ENCODE assay signal across 24 mouse cellular contexts in the genomic region with DNA sequence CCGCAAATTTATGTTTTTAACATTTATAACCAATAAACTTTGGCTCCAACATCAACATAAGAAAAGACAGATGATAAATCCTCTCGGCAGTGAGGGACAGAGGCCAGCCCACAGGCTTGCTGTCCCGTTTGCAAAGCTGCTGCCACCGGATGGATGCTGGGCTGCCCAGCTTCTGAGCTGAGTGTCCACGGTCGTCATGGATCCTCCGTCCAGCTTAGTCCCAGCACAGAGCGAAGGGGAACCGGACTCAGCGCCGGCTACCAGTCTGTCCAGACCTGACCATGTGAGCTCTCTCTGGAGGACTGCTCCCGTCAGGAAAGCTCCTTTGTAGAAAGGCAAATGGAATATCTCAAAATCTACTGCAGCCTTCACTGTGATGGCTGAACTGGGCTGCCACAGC.
DNase-seq lines count a peak whose midpoint lies in the region; ATAC-seq and TF ChIP-seq lines count a peak whose summit lies in the region.
"Had no signal": no experiment of that assay in that cellular context is flagged by ENCODE, and none has a peak within 500 bp of the region (broad histone marks: within the 10 kb centered on the region; RNA-seq: fewer than 3 reads in every experiment).

No protein-coding gene starts in this region.

- TF ChIP-seq POLR2A in heart, adult 2 months (IDR thresholded peaks at IDR 0.05; ENCODE audit: insufficient read depth, low read depth, low read length) = no peak

- H3K27ac ChIP-seq in heart, embryonic 11.5 days (ENCODE audit: low read depth, low read length) = peak overlapping the region; percentile 51
- H3K27ac ChIP-seq in heart, adult 2 months = no peak overlapping the region
- H3K27ac ChIP-seq in intestine, embryonic 15.5 days = no peak overlapping the region
- no peak overlapping the region for H3K27ac ChIP-seq in intestine, embryonic 16.5 days (ENCODE audit: low read length)
- peak overlapping the region; percentile 54; the same call in 1 of the 2 replicates for H3K27ac ChIP-seq in embryonic facial prominence, embryonic 10.5 days (replicated peaks)
- H3K27ac ChIP-seq: embryonic facial prominence, embryonic 15.5 days; forebrain, embryonic 13.5 days; heart, embryonic 15.5 days; hindbrain, embryonic 14.5 days; limb, embryonic 12.5 days; midbrain, embryonic 15.5 days; neural tube, embryonic 15.5 days had no signal

- no peak for ATAC-seq in heart, embryonic 11.5 days (replicated peaks; ENCODE audit: insufficient number of reproducible peaks, low FRiP score, low TSS enrichment)
- ATAC-seq in intestine, embryonic 15.5 days = no peak
- no peak for ATAC-seq in intestine, embryonic 16.5 days
- ATAC-seq: forebrain, embryonic 13.5 days; midbrain, embryonic 15.5 days had no signal

- no peaks in the 10 kb centered on the region for H3K9me3 ChIP-seq in heart, embryonic 11.5 days (replicated peaks; ENCODE audit: control insufficient read depth, low read length)
- H3K9me3 ChIP-seq in intestine, embryonic 15.5 days = no peaks in the 10 kb centered on the region
- H3K9me3 ChIP-seq in intestine, embryonic 16.5 days (ENCODE audit: control insufficient read depth, low read length) = no peaks in the 10 kb centered on the region
- H3K9me3 ChIP-seq in embryonic facial prominence, embryonic 10.5 days = no peaks in the 10 kb centered on the region
- H3K9me3 ChIP-seq: embryonic facial prominence, embryonic 15.5 days; forebrain, embryonic 13.5 days; heart, embryonic 15.5 days; limb, embryonic 12.5 days; midbrain, embryonic 15.5 days; neural tube, embryonic 15.5 days had no signal

- H3K4me1 ChIP-seq in heart, embryonic 11.5 days (ENCODE audit: control insufficient read depth, insufficient read depth, low read length) = peaks cover 12% of the 10 kb centered on the region
- H3K4me1 ChIP-seq in heart, adult 2 months (ENCODE audit: control insufficient read depth, insufficient read depth, low read length) = no peaks in the 10 kb centered on the region; the same call in 1 of the 2 replicates
- H3K4me1 ChIP-seq in intestine, embryonic 15.5 days (replicated peaks) = peaks cover 14% of the 10 kb centered on the region; the same call in 1 of the 2 replicates
- peaks cover 7% of the 10 kb centered on the region; the same call in 1 of the 2 replicates for H3K4me1 ChIP-seq in intestine, embryonic 16.5 days (ENCODE audit: control insufficient read depth, insufficient read depth, low read length)
- peaks cover 54% of the 10 kb centered on the region for H3K4me1 ChIP-seq in embryonic facial prominence, embryonic 10.5 days
- H3K4me1 ChIP-seq: midbrain, embryonic 15.5 days; neural tube, embryonic 15.5 days had no signal

- H3K9ac ChIP-seq in heart, embryonic 11.5 days (ENCODE audit: low read depth, low read length) = no peak overlapping the region
- H3K9ac ChIP-seq in heart, adult 2 months (ENCODE audit: low read depth, low read length) = no peak overlapping the region
- no peak overlapping the region for H3K9ac ChIP-seq in intestine, embryonic 15.5 days
- H3K9ac ChIP-seq in intestine, embryonic 16.5 days (ENCODE audit: low read depth, low read length) = no peak overlapping the region
- H3K9ac ChIP-seq: embryonic facial prominence, embryonic 15.5 days; forebrain, embryonic 13.5 days; heart, embryonic 15.5 days; hindbrain, embryonic 14.5 days; limb, embryonic 12.5 days; midbrain, embryonic 15.5 days; neural tube, embryonic 15.5 days had no signal

- no peak for TF ChIP-seq CTCF in heart, adult 2 months (IDR thresholded peaks at IDR 0.05)

- H3K27me3 ChIP-seq in heart, embryonic 11.5 days (ENCODE audit: control insufficient read depth, insufficient read depth, low read length) = no peaks in the 10 kb centered on the region
- H3K27me3 ChIP-seq in heart, adult 2 months (ENCODE audit: control insufficient read depth, insufficient read depth, low read length) = no peaks in the 10 kb centered on the region
- H3K27me3 ChIP-seq in intestine, embryonic 15.5 days (replicated peaks) = no peaks in the 10 kb centered on the region
- H3K27me3 ChIP-seq in intestine, embryonic 16.5 days (replicated peaks; ENCODE audit: control insufficient read depth, insufficient read depth, low read length) = no peaks in the 10 kb centered on the region
- H3K27me3 ChIP-seq in embryonic facial prominence, embryonic 10.5 days (replicated peaks; ENCODE audit: low read depth, poor library complexity, severe bottlenecking) = peaks cover 31% of the 10 kb centered on the region
- H3K27me3 ChIP-seq: forebrain, embryonic 13.5 days had no signal

- H3K4me2 ChIP-seq in heart, embryonic 11.5 days = no peak overlapping the region
- H3K4me2 ChIP-seq in intestine, embryonic 15.5 days (replicated peaks) = 0 out of 2 replicates have a peak overlapping the region, but pooled peaks have one; percentile 29
- H3K4me2 ChIP-seq in intestine, embryonic 16.5 days (ENCODE audit: low read depth, low read length) = no peak overlapping the region
- H3K4me2 ChIP-seq: embryonic facial prominence, embryonic 15.5 days; forebrain, embryonic 13.5 days; heart, embryonic 15.5 days; hindbrain, embryonic 14.5 days; limb, embryonic 12.5 days; liver, embryonic 11.5 days; midbrain, embryonic 15.5 days; neural tube, embryonic 15.5 days had no signal

- no peaks in the 10 kb centered on the region for H3K79me2 ChIP-seq in heart, adult 2 months (replicated peaks; ENCODE audit: control insufficient read depth, insufficient read depth, low read length)

- WGBS in heart, embryonic 11.5 days (ENCODE audit: insufficient replicate concordance) = 40% methylated on average over 12 of the region's 12 CpGs
- WGBS in heart, adult 2 months = 25% methylated on average over 12 of the region's 12 CpGs
- WGBS in intestine, embryonic 15.5 days = 36% methylated on average over 12 of the region's 12 CpGs
- 29% methylated on average over 12 of the region's 12 CpGs for WGBS in intestine, embryonic 16.5 days
- WGBS in embryonic facial prominence, embryonic 10.5 days = 75% methylated on average over 12 of the region's 12 CpGs

- H3K36me3 ChIP-seq in heart, embryonic 11.5 days (ENCODE audit: control insufficient read depth, insufficient read depth, low read length) = no peaks in the 10 kb centered on the region
- no peaks in the 10 kb centered on the region for H3K36me3 ChIP-seq in heart, adult 2 months (ENCODE audit: control insufficient read depth, insufficient read depth, low read length)
- H3K36me3 ChIP-seq in intestine, embryonic 15.5 days = no peaks in the 10 kb centered on the region
- H3K36me3 ChIP-seq in intestine, embryonic 16.5 days (ENCODE audit: control insufficient read depth, insufficient read depth, low read length) = no peaks in the 10 kb centered on the region
- H3K36me3 ChIP-seq in embryonic facial prominence, embryonic 10.5 days (replicated peaks) = no peaks in the 10 kb centered on the region
- H3K36me3 ChIP-seq: embryonic facial prominence, embryonic 15.5 days; G1E; heart, embryonic 15.5 days; limb, embryonic 12.5 days; midbrain, embryonic 15.5 days; neural tube, embryonic 15.5 days had no signal

- H3K4me3 ChIP-seq in heart, embryonic 11.5 days (ENCODE audit: low read depth, low read length) = no peak overlapping the region
- H3K4me3 ChIP-seq in heart, adult 2 months = no peak overlapping the region
- H3K4me3 ChIP-seq in intestine, embryonic 15.5 days (replicated peaks) = no peak overlapping the region
- H3K4me3 ChIP-seq in intestine, embryonic 16.5 days (ENCODE audit: low read length) = no peak overlapping the region
- no peak overlapping the region for H3K4me3 ChIP-seq in embryonic facial prominence, embryonic 10.5 days
- H3K4me3 ChIP-seq: embryonic facial prominence, embryonic 15.5 days; forebrain, embryonic 13.5 days; heart, embryonic 15.5 days; limb, embryonic 12.5 days; midbrain, embryonic 15.5 days; neural tube, embryonic 15.5 days had no signal

- intact Hi-C loops in heart, adult 2 months (cut with DNase I) = no loop called here

- no peak for TF ChIP-seq EP300 in heart, adult 2 months (IDR thresholded peaks at IDR 0.05; ENCODE audit: insufficient read depth, low read depth, low read length)

- DNase-seq in heart, adult 2 months = no peak
- DNase-seq in kidney, postnatal 10 days = peak; percentile 70
- DNase-seq in kidney, postnatal 14 days = no peak
- no peak for DNase-seq in embryonic facial prominence, embryonic 10.5 days (ENCODE audit: low spot score)
- DNase-seq in layer of hippocampus, adult 9-10 months (ENCODE audit: low spot score) = no peak
- DNase-seq: adrenal gland, adult 8-10 months; cerebellum, adult 2 months; cerebellum, postnatal 14 days; gastrocnemius, postnatal 10 days; retina, postnatal 1 day; right cerebral cortex, postnatal 14 days; thymus, postnatal 14 days had no signal

Comparison
In these comparisons a context has a peak if more than half of its experiments do, and no peak if none do; other contexts are left out.
1. H3K27ac ChIP-seq: peak in heart, embryonic 11.5 days (single experiment) and embryonic facial prominence, embryonic 10.5 days (single experiment); none in heart, adult 2 months (single experiment), intestine, embryonic 15.5 days (single experiment) and intestine, embryonic 16.5 days (single experiment).